Mouse (Mus musculus): Measurements from ENCODE around the gene Psmd4.
"Not testable (repeated sequence)": the region's sequence is repeated elsewhere in the genome, so short reads cannot be mapped to it uniquely, and the experiment has no call there.

Psmd4 gene

DNA sequence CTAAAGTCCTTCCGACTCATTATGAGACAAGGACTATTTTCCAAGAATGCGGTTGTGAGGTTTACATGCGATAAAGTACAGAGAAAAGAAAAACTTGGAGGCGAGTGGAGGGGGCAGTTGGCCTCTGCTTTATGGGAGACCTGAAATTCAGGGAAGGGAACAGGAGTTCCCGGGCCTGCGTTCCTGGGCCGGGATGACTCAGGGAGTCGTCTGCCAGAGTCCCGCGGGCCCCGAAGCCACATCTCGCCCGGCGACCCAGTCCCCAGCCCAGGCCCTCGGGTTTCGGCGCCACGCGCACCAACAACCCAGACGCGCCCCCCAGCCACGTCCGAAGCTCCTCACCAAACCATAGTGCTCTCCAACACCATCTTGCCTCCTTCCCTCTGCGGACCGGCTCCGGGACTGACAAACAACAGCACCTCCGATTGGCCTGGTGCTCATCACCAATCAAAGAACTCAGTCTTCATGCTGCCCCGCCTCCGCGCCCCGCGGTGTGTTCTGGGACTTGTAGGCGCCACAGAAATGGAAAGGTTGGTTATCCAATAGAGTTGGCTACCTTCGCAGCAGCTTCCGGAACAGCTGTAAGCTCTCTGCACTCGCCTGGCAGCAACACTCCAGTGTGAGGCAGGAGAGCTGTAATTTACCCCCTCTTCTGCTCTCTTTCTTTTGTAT, at the start of gene Psmd4:
Gene Psmd4 (minus strand): TSS at position 449 of the 672 bp plus-strand sequence.
- DNase-seq (ENCODE audit: low spot score), result peak; percentile 99

DNA sequence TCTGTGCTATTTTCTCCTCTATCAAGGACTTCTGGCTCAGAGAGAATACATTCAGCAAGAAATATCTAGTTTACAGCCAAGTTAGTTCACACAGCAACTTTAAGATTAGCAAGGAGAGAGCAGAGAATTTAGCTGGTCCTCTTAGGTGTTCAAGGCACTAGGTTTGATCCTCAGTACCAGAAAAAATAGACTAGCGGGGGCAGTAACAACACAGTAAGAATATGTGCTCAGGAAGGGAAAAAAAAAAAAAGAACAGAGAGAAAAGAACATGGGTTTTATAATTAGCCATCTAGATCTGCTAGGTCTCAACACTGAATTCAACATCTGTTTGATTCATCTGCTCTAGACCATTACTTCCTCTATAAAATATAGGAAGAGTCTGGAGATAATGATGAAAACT, 45.7 kb upstream of the Psmd4 start:
- no peak for DNase-seq (ENCODE audit: low spot score)

DNA sequence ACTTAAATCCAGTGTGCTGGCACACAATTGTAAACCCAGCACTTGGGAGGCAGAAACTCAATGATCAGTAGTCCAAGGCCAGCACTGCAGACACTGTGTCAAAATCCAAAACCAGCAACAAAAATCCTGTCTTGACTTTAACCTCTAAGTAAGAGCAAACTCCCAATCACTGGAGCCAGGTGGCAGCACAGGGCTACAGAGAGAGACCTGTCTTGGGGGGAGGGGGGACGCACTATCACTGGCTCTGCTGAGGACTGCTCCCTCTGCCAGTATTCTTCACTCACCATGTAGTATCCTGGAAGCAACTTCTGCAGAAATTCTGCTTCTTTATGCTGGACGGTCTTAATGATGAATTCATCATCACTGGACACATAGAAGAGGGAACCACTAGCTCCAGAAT, 29.2 kb upstream of the Psmd4 start:
- no peak for DNase-seq (ENCODE audit: low spot score)

DNA sequence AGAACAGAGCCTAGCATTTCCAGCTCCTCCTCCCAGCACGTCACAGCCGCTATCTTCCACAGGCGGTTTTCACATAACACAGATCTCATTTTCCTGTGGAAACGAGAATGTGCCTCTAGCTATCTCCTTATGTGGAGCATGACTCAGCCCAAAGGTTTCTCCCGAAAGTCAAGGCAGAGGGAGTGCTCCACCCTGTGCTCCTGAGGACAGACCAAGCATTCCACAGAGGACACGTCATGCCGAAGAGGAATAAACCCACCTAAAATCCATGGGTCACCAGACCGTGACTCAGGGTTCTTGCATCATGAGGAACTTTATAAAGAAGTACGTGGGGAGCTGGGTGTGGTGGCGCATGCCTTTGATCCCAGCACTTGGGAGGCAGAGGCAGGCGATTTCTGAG, 24.2 kb upstream of the Psmd4 start:
- no peak for DNase-seq (ENCODE audit: low spot score)

DNA sequence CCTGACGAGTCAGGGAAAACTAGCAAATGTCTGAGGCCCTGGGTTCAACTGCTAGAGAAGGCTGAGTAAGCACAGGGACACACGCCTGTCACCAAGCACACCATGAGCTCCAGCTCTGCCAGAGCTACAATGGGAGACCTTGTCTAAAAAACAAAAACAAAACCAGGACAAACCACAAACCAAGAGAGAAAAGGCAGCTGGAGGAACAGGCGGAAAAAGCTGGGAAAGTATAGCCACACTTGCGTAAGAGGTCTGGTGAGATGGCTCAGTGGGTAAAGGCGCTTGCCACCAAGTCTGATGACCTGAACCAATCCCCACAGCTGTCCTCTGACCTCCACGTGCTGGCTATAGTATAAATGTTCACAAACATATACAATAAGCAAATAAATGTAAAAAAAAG, 23.7 kb upstream of the Psmd4 start:
- no peak for DNase-seq (ENCODE audit: low spot score)

DNA sequence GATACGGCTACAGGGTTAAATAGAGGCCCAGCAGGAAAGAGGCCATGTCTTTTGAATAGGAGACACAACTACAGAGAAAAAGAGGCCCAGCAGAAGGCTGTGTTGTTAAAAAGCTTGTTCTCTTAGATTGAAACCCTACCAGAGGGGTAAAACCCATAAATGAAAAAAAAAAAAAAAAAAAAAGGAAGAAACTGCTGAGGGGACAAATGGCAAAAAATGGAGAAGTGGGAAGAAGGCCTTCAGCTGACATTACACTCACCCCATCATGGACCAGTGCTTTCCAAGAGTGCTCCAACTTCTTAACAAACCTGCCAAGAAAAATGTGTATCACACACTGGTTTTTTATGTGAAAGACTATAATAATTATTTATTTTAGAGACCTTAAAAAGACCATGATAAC, 23.1 kb upstream of the Psmd4 start:
- DNase-seq (ENCODE audit: low spot score), result no peak

DNA sequence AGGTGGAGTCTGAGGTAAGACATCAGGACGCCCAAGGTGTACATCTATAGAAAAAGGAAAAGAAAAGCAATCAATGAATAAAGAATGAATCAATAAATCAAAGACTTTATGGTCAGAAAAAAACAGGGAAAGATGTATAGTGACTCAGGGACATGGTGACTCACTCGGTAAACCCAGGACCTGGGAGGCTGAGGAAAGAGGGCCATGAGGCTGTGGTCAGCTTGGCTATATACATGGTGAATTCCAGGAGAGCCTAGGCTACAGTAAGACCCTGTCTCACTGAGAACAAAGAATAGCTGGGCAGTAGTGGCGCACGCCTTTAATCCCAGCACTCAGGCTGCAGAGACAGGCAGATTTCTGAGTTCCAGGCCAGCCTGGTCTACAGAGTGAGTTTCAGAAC, 21.3 kb upstream of the Psmd4 start:
- DNase-seq (ENCODE audit: low spot score), result no peak

DNA sequence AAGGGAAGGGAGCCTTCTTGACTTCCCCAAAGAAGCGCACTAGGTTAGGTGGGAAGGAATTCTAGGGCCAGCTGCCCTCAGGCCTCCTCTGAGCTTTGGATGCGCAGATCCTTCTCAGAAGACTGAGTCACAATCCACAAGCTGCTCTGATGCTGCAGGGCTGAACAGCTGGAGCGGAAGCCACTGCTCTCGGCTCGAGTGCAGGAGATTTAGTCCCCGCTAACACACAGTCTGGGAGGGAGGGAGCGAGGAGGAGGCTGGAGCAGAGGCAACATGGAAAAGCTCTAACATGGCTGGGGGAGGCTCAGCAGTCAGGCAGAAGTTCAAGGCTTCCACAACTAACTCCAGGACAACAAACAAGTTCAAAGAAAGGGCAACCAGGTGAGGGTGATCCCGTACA, 15.7 kb upstream of the Psmd4 start:
- DNase-seq (ENCODE audit: low spot score), result no peak

DNA sequence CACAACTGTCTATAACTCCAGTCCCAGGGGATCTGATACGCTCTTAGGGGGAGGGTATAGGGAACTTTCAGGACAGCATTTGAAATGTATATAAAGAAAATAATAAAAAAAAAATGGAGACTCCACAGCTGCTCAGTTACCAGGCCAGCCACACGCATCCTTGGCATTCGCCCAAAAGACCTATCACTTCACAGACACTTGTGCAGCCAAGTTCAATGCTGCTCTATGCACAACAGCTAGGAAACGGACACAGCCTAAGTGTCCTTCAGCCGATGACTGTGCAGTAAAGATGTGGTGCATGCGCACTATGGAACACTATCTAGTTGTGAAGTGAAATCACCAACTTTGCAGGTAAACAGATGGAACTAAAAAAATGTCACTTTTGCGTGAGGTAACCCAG, 13.9 kb upstream of the Psmd4 start:
- no peak for DNase-seq (ENCODE audit: low spot score)

DNA sequence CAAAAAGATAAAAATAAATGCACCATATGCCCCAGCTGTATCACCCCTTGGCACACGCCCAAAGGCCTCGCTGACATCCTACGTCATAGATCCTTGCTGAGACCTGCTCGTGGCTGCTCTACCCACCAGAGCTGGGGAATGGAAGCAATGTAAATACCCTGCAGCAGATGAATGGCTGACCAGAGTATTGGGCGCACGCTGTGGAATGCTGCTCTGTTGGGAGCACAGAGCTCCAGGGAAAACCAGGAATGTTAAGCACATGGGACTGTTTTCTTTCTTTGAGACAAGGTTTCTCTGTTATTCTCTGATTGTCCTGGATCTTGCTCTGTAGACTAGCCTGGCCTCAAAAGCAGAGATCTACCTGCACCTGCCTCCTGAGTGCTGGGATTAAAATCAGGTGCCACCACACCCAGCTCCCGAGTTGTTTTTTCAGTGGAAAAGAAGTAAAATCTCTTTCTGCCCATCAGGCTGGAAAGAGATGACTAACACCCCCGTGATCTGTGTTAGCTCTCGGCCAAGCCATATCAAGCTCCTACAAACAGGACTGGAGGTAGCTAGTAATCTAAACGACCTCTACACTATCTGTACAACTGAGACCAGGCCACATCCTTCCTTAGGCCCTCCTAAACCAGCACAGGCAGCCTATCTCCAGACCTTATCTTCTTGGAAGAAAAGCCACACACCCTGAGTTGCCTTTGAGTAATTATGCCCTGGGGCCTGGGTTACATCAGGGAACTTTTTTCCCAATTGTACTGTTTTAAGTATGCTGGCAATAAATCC, 12.3 kb upstream of the Psmd4 start:
- peak; percentile 17 for DNase-seq (ENCODE audit: low spot score)

DNA sequence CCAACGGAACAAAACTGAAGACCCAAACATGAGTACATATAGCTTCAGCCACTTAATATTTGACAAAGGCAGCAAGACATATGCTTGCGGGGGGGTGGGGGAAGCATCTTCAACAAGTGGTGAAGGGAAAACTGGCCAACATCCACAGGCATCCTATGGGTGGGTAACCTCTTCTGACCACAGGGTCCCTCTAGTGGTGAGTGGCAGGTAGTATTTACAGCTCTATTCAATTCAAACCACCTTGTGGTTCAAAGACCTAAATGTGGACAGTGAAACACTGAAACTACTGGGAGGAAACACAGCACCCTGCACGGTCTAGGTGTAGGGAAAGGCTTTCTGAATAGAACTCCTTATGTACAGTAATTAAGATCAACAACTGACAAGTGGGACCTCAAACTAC, 11.3 kb upstream of the Psmd4 start:
- peak; percentile 77 for DNase-seq (ENCODE audit: low spot score)

DNA sequence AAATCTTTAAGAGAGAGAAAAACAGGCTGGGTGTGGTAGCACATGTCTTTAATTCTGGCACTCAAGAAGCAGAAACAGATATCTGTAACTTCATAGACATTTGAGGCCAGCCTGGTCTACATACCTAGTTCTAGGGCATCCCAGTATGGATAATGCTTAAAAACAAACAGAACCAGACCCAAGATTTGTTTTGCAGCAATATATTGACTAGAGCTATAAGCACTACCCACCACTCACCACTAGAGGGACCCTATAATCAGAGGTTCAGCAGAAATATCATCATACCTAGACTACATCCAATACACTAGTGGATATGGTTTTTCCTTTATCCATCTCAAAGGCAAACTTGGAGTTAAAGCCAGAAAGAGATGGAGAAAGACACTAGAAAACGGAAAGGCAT, 10.5 kb upstream of the Psmd4 start:
- DNase-seq (ENCODE audit: low spot score), result peak; percentile 76

DNA sequence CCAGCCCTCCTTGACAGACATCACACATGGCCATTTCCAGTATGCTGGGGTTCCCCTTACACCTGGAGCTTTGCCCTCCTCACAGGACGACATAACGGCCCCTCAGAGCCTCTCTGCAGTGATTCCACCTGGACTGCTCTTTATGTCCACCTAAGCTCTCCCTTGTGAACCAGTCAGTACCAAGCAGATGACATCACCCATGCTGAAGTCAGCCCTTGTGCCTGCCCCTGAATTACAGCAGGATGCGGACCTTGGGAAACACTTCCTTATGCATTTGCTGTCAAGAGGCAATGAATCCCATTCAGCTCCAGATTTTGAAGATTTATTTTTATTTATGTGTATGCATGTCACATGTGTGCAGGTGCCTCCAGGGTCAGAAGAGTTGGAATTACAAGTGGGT, 5.5 kb upstream of the Psmd4 start:
- DNase-seq (ENCODE audit: low spot score), result no peak

DNA sequence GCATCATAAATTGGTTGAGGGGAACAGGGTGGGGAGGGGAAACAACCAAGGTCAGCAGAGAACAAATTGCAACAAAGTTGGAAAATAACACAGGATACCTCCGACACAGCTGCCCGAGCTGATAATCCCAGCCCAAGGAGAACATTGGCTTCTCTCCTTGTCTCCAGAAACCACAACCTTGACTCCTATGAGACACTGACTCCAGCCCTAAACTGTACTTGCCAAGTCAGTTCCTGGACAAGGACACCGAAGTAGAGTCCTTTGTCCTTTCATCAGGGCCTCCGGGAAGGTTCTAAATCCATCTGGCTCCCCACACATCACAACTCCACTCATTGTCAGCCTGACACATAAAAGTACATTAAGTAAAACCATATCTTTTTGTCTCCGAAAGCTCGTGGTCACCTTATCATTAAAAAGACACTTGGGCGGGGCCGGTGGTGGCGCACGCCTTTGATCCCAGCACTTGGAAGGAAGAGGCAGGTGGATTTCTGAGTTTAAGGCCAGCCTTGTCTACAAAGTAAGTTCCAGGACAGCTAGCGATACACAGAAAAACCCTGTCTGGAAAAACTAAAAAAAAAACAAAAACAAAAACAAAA, 4.1 kb upstream of the Psmd4 start:
- DNase-seq (ENCODE audit: low spot score), result no peak

DNA sequence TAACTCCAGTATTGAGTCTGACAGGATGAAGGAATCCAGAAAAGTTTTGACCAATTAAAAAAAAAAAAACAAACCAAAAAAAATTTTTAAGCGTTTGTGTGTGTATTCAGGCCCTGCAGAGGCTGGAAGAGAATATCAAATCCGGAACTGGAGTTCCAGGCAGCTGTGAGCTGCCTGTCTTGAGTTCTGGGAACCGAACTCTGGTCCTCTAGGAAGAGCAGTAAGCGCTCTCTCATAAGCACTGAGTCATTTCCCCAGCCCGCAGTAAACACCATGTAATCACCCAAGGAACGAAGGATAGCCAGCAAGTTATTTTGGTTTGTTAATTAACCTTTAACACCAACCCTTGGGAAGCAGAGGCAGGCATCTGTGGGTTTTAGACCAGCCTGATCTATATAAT, 837 bp upstream of the Psmd4 start:
- no peak for DNase-seq (ENCODE audit: low spot score)

DNA sequence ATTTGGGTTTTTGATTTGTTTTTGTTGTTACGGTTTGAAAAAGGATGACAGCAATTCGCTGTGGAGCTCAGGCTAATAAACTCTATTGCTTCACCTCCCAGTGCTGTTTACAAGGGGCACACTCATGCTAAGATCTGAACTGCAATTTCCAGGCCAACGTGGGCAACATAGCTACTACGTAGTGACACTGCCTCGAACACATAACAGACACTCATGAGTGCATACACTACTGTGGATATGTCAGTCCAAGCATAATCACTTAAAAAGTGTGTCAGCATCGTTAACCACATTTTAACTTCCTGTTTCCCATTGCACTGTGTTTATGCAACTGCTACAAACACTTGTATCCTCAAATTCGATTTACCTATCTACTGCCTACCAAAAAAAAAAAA, 420 bp upstream of the Psmd4 start:
- no peak for DNase-seq (ENCODE audit: low spot score)

DNA sequence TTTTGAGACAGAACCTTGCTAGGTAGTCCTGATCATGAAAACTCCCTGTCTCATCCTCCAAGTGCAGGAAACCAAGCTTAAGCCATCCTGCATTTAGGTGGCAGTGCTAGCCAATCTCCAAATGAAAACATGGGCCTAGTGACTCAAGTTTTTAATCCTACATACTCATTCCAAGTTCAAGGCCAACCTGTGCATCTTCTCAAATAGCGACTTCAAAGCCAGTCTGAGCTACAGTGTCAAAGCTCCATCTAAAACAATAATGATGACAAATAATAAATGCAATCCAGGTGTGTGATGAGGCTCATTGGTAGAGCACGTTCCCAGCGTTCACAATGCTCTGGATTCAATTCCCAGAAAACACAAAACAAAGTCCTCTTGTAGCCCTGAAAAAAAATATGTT, 789 bp downstream of the Psmd4 start:
- DNase-seq (ENCODE audit: low spot score), result no peak

DNA sequence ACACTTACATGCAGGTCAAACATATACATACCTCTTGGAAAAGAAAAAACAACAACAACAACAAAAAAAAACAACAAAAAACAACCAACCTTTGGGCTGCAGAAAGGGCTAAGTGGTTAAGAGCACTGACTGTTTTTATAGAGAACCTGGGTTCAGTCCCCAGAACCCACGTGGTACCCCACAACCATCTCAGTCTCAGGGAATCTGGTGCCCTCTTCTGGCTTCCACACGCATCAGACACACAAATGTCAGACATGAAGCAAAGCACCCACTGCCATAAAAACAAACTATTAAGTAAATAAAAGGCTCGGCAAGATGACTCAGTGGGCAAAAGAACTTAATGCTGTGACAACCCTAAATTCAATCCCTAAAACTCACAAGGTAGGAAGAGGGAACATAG, 12.5 kb downstream of the Psmd4 start:
- no peak for DNase-seq (ENCODE audit: low spot score)

DNA sequence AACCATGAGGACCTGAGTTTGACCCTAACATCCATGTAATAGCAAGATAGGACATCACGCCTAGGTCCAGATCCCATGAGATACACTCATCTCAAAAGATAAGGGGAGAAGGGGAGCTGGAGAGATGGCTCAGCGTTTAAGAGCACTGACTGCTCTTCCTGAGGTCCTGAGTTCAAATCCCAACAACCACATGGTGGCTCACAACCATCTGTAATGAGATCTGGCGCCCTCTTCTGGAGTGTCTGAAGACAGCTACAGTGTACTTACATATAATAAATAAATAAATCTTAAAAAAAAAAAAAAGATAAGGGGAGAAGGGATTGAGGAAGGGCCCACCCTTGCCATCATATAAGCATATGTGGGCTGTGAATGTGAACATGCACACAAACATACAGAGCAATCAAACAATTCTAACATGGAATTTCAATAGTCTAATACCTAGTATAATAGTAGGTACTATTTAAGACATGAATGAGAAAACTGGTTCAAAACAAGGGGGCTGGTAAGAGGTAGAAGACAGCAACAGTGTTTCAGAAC, 13.1 kb downstream of the Psmd4 start:
- not testable (repeated sequence) for DNase-seq (ENCODE audit: low spot score)

DNA sequence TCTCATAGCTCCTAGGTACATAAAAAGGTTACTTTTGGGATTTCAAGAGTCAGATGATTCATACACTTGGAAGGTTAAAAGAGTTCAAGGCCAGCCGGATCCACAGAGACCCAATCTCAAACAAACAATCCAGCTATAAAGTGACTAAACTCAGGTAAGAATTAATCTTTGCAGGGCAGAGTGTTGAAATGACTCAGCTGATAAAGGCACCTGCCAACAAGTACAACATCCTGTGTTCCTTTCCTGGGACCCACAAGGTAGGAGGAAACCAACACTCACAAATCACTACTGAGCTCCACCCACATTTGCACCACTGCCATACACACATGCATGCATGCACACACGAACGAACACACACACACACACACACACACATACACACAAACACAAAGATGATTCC, 13.8 kb downstream of the Psmd4 start:
- DNase-seq (ENCODE audit: low spot score), result no peak

DNA sequence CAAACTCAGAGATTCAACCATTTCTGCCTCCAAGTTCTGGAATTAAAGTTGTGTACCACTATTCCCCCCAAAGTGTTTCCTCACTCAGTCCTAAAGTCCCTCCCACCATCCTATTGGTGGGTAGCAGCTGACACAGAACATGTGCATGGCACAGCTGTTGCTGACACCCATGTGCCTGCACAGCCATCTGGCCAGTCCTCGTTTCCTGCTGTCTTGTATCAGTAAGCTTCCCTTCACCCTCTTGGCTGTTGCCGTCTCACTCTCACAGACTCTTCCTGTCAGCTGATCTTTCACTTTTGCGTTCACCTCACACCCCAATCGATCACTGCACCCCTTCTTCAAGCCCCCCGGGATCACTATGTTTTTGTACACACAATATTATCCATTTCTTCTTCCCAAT, 14.7 kb downstream of the Psmd4 start:
- no peak for DNase-seq (ENCODE audit: low spot score)

DNA sequence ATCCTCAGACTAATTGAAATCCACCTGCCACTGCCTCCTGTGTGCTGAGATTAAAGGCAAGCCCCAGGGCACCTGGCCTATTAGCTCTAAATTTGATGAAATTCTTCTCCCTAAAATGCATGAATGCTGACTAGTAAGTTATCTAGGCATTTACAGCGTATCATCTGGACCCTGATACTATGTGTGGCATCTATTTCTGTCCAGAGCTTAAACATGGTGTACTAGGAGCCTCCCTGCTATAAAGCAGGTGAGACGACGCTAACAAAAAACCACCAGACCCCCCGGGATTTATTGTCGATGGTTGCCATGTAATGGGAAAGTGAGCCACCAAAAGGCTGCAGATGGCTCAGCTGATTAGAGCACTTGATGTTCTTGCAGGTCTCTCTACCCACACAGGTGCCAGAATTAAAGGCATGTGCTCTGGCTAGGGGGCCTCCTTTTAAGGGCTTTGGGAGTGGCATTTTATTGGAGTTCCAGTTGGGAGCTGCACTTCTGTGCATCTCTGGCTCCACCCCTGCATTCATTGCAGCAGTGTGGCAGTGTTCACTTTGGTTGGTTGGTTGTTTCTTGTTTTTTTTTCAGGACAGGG, 15.3 kb downstream of the Psmd4 start:
- no peak for DNase-seq (ENCODE audit: low spot score)

DNA sequence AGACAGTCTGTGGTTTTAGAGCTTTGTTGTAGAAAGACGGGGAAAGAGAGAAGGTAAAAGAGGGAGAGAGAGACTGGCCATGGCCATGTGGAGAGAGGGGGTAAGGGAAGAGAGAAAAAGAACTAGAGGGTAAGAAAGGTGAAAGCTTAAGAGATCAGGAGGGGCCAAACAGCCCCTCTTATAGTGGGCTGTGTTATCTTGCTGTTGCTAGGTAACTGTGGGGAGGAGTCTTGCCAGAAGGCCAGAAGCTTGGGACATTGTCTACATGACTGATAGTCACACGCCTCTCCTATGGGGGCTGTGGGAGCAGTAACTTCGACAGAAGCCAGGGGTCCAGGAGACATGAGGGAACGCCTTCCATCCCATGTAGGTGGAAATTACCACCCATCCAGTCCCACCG, 17.2 kb downstream of the Psmd4 start:
- DNase-seq (ENCODE audit: low spot score), result no peak

Measured in embryo, embryonic 10.5 days (tissue).